Mouse (Mus musculus): ENCODE results near the gene Opcml. TPM values are rescaled to one million over a fixed set of nuclear protein-coding genes. Genes with fewer than 3 reads are reported as not detected.

Gene Opcml
- polyA plus RNA-seq, 1 experiment from 2014 or later = 6.1 TPM

DNA sequence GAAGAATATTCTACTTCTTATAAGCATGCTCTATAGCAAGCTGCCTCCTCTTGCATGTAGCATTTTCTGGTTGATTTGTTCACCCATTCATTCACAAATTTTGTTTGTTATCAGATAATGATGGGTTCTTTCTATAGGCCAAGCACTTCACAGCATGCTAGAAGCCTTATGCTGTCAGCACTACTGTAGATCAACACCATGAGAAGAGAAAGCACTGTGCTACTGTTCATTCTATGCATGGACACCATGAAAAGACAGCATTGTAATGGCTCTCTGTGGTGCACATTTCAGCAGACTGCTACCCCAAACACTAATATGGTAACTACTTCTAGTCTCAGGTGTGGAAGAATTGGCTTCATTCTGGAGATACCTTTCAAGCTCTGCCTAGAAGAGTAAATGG is 527.3 kb downstream of the Opcml start:
- Histone ChIP-seq H3K9me3 (replicated peaks; ENCODE audit: control insufficient read depth, low read length) (no peaks in the 10 kb centered on the region), H3K4me2 (ENCODE audit: low read depth, low read length) (no peak overlapping the region), H3K36me3 (ENCODE audit: control insufficient read depth, insufficient read depth) (no peaks in the 10 kb centered on the region), H3K4me1 (ENCODE audit: control insufficient read depth, insufficient read depth, low read length) (no peaks in the 10 kb centered on the region), H3K9ac (ENCODE audit: low read length) (no peak overlapping the region), H3K27ac (ENCODE audit: low read length) (no peak overlapping the region), H3K27me3 (ENCODE audit: control insufficient read depth, insufficient read depth, low read length) (no peaks in the 10 kb centered on the region), H3K4me3 (ENCODE audit: low read length) (no peak overlapping the region)
- no peak for ATAC-seq (replicated peaks; ENCODE audit: extremely low read depth, insufficient read depth, low FRiP score)

- H3K4me2 ChIP-seq (ENCODE audit: low read depth, low read length) = no peak overlapping the region
- H3K36me3 ChIP-seq (ENCODE audit: control insufficient read depth, insufficient read depth) = no peaks in the 10 kb centered on the region
- H3K9me3 ChIP-seq (replicated peaks; ENCODE audit: control insufficient read depth, low read length) = no peaks in the 10 kb centered on the region
- H3K27ac ChIP-seq (ENCODE audit: low read length) = no peak overlapping the region
- 63% methylated on average over 4 of the region's 4 CpGs for WGBS
- H3K9ac ChIP-seq (ENCODE audit: low read length) = no peak overlapping the region
- H3K27me3 ChIP-seq (ENCODE audit: control insufficient read depth, insufficient read depth, low read length) = no peaks in the 10 kb centered on the region
- no peak for ATAC-seq (replicated peaks; ENCODE audit: extremely low read depth, insufficient read depth, low FRiP score)
- H3K4me3 ChIP-seq (ENCODE audit: low read length) = no peak overlapping the region
- H3K4me1 ChIP-seq (ENCODE audit: control insufficient read depth, insufficient read depth, low read length) = no peaks in the 10 kb centered on the region
These were observed 528.6 kb downstream of the Opcml start for GRCm38 (mm10) chr9:28319021-28319755.

GRCm38 (mm10) chr9:28319802-28320201 is 529.2 kb downstream of the Opcml start:
- no peak for ATAC-seq (replicated peaks; ENCODE audit: extremely low read depth, insufficient read depth, low FRiP score)
- H3K4me3 ChIP-seq (ENCODE audit: low read length) = no peak overlapping the region
- WGBS = 21% methylated on average over 1 of the region's 1 CpGs
- no peaks in the 10 kb centered on the region for H3K27me3 ChIP-seq (ENCODE audit: control insufficient read depth, insufficient read depth, low read length)
- H3K4me1 ChIP-seq (ENCODE audit: control insufficient read depth, insufficient read depth, low read length) = no peaks in the 10 kb centered on the region
- H3K27ac ChIP-seq (ENCODE audit: low read length) = no peak overlapping the region
- no peaks in the 10 kb centered on the region for H3K36me3 ChIP-seq (ENCODE audit: control insufficient read depth, insufficient read depth)
- H3K4me2 ChIP-seq (ENCODE audit: low read depth, low read length) = no peak overlapping the region
- no peak overlapping the region for H3K9ac ChIP-seq (ENCODE audit: low read length)
- H3K9me3 ChIP-seq (replicated peaks; ENCODE audit: control insufficient read depth, low read length) = no peaks in the 10 kb centered on the region

DNA sequence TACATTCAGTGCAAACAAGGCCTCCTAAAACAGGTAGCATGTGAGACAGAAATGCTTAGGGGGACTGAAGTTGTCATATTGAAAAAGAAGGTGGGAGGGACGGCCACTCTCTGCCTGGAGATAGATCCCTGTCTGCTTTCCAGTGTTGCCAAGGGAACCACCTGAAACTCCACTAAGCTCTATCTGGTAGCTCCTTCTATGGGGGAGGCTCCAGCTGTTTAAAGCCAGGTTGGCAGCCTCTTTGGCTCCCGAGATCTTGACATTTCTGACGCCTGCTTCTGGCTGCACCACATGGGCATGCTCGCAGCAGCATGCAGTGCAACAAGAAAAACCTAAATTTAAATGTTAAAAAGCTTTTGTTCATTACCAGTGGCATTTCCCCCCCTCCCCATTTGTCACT is 537.4 kb downstream of the Opcml start:
- Histone ChIP-seq H3K9ac (ENCODE audit: low read length) (no peak overlapping the region), H3K4me1 (ENCODE audit: control insufficient read depth, insufficient read depth, low read length) (0 out of 2 replicates have a peak, but pooled peaks cover 3% of the 10 kb centered on the region), H3K4me3 (ENCODE audit: low read length) (no peak overlapping the region), H3K36me3 (ENCODE audit: control insufficient read depth, insufficient read depth) (no peaks in the 10 kb centered on the region), H3K27ac (ENCODE audit: low read length) (no peak overlapping the region), H3K27me3 (ENCODE audit: control insufficient read depth, insufficient read depth, low read length) (no peaks in the 10 kb centered on the region), H3K9me3 (replicated peaks; ENCODE audit: control insufficient read depth, low read length) (no peaks in the 10 kb centered on the region), H3K4me2 (ENCODE audit: low read depth, low read length) (no peak overlapping the region)
- WGBS = 40% methylated on average over 4 of the region's 4 CpGs
- no peak for ATAC-seq (replicated peaks; ENCODE audit: extremely low read depth, insufficient read depth, low FRiP score)

GRCm38 (mm10) chr9:28328434-28328833 is 537.9 kb downstream of the Opcml start:
- Histone ChIP-seq H3K4me1 (ENCODE audit: control insufficient read depth, insufficient read depth, low read length) (0 out of 2 replicates have a peak, but pooled peaks cover 3% of the 10 kb centered on the region), H3K36me3 (ENCODE audit: control insufficient read depth, insufficient read depth) (no peaks in the 10 kb centered on the region), H3K27me3 (ENCODE audit: control insufficient read depth, insufficient read depth, low read length) (no peaks in the 10 kb centered on the region), H3K9ac (ENCODE audit: low read length) (no peak overlapping the region), H3K27ac (ENCODE audit: low read length) (no peak overlapping the region), H3K4me3 (ENCODE audit: low read length) (no peak overlapping the region), H3K9me3 (replicated peaks; ENCODE audit: control insufficient read depth, low read length) (no peaks in the 10 kb centered on the region), H3K4me2 (ENCODE audit: low read depth, low read length) (no peak overlapping the region)
- WGBS = 89% methylated on average over 2 of the region's 2 CpGs
- ATAC-seq (replicated peaks; ENCODE audit: extremely low read depth, insufficient read depth, low FRiP score) = no peak

DNA sequence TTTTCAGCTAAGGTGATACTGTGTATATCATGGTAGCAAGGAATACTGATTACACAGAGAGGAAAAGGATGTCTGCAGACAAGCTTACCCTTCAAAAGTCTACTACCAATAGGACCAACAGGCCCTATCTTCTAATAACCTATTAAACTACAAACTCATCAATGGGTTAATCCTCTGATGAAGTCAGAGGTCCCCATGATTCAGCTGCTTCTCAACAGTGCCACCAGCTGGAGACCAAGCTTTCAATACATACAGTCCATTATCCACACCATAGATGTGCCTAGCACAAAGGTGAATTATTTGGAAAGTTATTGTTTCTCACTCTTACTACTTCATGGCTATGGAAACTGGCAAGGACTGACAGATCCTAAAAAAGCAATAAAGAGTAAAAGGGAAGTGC is 538.9 kb downstream of the Opcml start:
- ATAC-seq (replicated peaks; ENCODE audit: extremely low read depth, insufficient read depth, low FRiP score) = no peak

DNA sequence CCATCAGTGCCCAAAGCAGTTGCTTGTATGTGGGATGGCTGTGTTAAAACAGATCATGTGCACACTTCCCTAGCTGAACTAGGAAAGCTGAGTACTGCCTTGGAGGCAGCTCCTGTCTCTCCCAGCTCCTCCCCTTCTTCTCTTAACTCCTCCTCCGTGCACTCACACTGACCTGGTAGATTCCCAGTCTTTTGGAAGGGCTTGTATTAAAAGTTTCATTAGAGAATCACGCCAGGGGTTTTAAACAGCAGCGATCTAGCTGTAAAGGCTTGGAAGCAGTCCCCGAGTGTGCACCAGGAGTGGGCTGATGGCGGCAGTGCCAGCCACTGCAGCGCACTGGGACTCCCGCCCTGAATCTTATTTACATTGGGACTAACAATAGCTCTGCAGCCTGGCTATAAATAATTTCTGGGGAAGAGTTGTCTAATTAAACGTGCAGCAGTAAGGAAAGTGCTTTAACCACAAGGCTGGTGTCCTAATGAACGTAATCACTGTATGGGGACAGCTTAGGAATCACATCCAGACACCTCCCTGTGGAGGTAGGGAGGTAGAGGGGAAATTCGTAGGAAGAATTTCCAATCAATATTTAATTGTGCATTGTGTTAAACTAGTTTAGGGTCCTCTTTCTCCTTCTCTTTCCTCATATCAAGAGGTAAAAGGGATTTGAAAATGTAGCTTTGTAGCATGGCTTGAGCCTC is 546.1 kb downstream of the Opcml start:
- H3K27me3 ChIP-seq (ENCODE audit: control insufficient read depth, insufficient read depth, low read length) = no peaks in the 10 kb centered on the region
- H3K36me3 ChIP-seq (ENCODE audit: control insufficient read depth, insufficient read depth) = no peaks in the 10 kb centered on the region
- peaks cover 7% of the 10 kb centered on the region for H3K4me1 ChIP-seq (ENCODE audit: control insufficient read depth, insufficient read depth, low read length)
- no peaks in the 10 kb centered on the region for H3K9me3 ChIP-seq (replicated peaks; ENCODE audit: control insufficient read depth, low read length)
- H3K4me3 ChIP-seq (ENCODE audit: low read length) = peak overlapping the region; percentile 39
- 0 out of 2 replicates have a peak overlapping the region, but pooled peaks have one; percentile 3 for H3K9ac ChIP-seq (ENCODE audit: low read length)
- H3K27ac ChIP-seq (ENCODE audit: low read length) = peak overlapping the region; percentile 12; the same call in 1 of the 2 replicates
- 0 out of 2 replicates have a peak, but pooled peaks have one; percentile 65 for ATAC-seq (replicated peaks; ENCODE audit: extremely low read depth, insufficient read depth, low FRiP score)
- WGBS = 24% methylated on average over 10 of the region's 10 CpGs
- peak overlapping the region; percentile 50 for H3K4me2 ChIP-seq (ENCODE audit: low read depth, low read length)

More for the DNA sequence above, 538.9 kb downstream of the Opcml start:
- Histone ChIP-seq H3K9ac (ENCODE audit: low read length) (no peak overlapping the region), H3K4me3 (ENCODE audit: low read length) (no peak overlapping the region), H3K36me3 (ENCODE audit: control insufficient read depth, insufficient read depth) (no peaks in the 10 kb centered on the region), H3K27ac (ENCODE audit: low read length) (no peak overlapping the region), H3K27me3 (ENCODE audit: control insufficient read depth, insufficient read depth, low read length) (no peaks in the 10 kb centered on the region), H3K9me3 (replicated peaks; ENCODE audit: control insufficient read depth, low read length) (no peaks in the 10 kb centered on the region), H3K4me1 (ENCODE audit: control insufficient read depth, insufficient read depth, low read length) (0 out of 2 replicates have a peak, but pooled peaks cover 3% of the 10 kb centered on the region), H3K4me2 (ENCODE audit: low read depth, low read length) (no peak overlapping the region)

- Histone ChIP-seq H3K4me3 (ENCODE audit: low read length) (no peak overlapping the region), H3K4me1 (ENCODE audit: control insufficient read depth, insufficient read depth, low read length) (peaks cover 7% of the 10 kb centered on the region), H3K27me3 (ENCODE audit: control insufficient read depth, insufficient read depth, low read length) (no peaks in the 10 kb centered on the region), H3K27ac (ENCODE audit: low read length) (no peak overlapping the region), H3K4me2 (ENCODE audit: low read depth, low read length) (no peak overlapping the region), H3K36me3 (ENCODE audit: control insufficient read depth, insufficient read depth) (no peaks in the 10 kb centered on the region), H3K9ac (ENCODE audit: low read length) (no peak overlapping the region), H3K9me3 (replicated peaks; ENCODE audit: control insufficient read depth, low read length) (no peaks in the 10 kb centered on the region)
- 62% methylated on average over 2 of the region's 2 CpGs for WGBS
- ATAC-seq (replicated peaks; ENCODE audit: extremely low read depth, insufficient read depth, low FRiP score) = no peak
These were observed 547.3 kb downstream of the Opcml start for GRCm38 (mm10) chr9:28337837-28338236.

- H3K9ac ChIP-seq (ENCODE audit: low read length) = no peak overlapping the region
- ATAC-seq (replicated peaks; ENCODE audit: extremely low read depth, insufficient read depth, low FRiP score) = no peak
- no peak overlapping the region for H3K4me3 ChIP-seq (ENCODE audit: low read length)
- H3K27me3 ChIP-seq (ENCODE audit: control insufficient read depth, insufficient read depth, low read length) = no peaks in the 10 kb centered on the region
- H3K4me2 ChIP-seq (ENCODE audit: low read depth, low read length) = no peak overlapping the region
- H3K4me1 ChIP-seq (ENCODE audit: control insufficient read depth, insufficient read depth, low read length) = no peaks in the 10 kb centered on the region
- H3K9me3 ChIP-seq (replicated peaks; ENCODE audit: control insufficient read depth, low read length) = no peaks in the 10 kb centered on the region
- H3K27ac ChIP-seq (ENCODE audit: low read length) = no peak overlapping the region
- no peaks in the 10 kb centered on the region for H3K36me3 ChIP-seq (ENCODE audit: control insufficient read depth, insufficient read depth)
These were observed 564.4 kb downstream of the Opcml start for GRCm38 (mm10) chr9:28354978-28355377.

All from heart, embryonic 16.5 days (tissue).